Mouse (Mus musculus): Measurements from ENCODE around the gene Smn1.
"Not testable (repeated sequence)": the region's sequence is repeated elsewhere in the genome, so short reads cannot be mapped to it uniquely, and the experiment has no call there.

DNA sequence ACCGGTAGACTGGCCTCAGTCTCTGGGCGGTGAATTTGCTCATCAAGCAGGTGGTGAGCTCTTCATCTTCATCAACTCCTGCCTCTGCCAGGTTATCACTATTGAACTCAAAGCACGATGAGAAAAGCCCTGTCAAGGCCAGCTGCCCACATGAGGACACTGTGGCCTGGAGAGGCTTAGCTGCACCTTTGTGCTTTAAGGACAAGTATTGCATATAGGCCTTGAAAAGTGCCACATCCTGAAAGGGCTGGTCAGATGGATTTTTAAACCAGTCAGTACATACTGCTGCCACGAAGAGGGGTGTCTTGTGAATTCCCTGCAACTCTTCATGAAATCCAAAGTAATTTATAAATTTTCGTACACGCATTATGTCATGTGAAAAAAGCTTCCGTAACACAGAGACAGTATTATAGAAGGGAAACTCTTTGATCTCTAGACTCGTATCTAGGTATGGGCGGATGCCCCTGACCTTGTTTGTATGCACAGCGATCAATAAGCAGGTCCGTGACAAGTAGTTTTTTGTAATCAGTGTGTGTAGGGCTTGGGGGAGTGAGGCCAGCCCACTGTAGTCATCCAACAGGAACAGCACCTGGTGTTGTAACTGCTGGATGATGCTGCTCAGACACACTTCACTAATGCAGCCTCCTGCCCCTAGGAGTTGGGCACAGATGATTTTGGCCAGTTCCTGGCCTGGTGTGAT lies 36.7 kb downstream of the Smn1 start:
- not testable (repeated sequence) for TF ChIP-seq CTCF (IDR thresholded peaks at IDR 0.05; ENCODE audit: low read depth); EP300 (optimal IDR thresholded peaks at IDR 0.05)
